Mouse (Mus musculus): ENCODE results near the gene 9430015G10Rik.

Gene 9430015G10Rik

DNA sequence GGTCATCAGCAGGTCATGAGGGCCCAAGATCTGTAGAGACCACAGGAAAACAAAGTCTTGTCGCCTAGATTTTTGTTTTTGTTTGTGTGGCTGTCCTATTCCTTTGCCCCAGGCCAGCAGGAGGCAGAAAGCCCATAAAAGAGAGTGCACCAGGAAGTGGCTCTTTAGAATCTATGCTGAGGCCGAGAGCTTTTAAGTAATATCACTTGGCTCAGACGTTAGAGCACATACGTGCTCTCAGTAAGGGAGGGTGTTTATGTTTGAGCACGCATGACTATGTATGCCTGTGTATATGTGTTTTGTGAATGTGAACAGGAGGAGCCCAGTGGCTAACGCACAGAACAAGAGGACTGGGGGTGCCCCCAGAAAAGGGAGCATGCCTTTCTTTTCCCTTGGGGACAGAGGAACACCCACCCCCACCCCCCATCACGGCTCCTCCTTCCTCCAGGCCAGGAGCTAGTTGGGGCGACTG lies 32.8 kb upstream of the 9430015G10Rik start:
- TF ChIP-seq POU5F1 (IDR thresholded peaks at IDR 0.05; ENCODE audit: borderline replicate concordance, low read length) = no peak
- TF ChIP-seq CTCF (conservative IDR thresholded peaks at IDR 0.05; ENCODE audit: low read length) = no peak
- no peak for TF ChIP-seq NANOG (IDR thresholded peaks at IDR 0.05; ENCODE audit: borderline replicate concordance, low read length)
- H3K27me3 ChIP-seq (ENCODE audit: insufficient read depth, low read length) = peaks cover 35% of the 10 kb centered on the region
- peaks cover 22% of the 10 kb centered on the region for H3K4me1 ChIP-seq (replicated peaks; ENCODE audit: low read depth, low read length)
- no peaks in the 10 kb centered on the region for H3K9me3 ChIP-seq (ENCODE audit: low read length)
- H3K36me3 ChIP-seq (ENCODE audit: insufficient read depth, low read length) = no peaks in the 10 kb centered on the region
- peak overlapping the region; percentile 83 for H3K4me3 ChIP-seq (replicated peaks; ENCODE audit: low read length)

DNA sequence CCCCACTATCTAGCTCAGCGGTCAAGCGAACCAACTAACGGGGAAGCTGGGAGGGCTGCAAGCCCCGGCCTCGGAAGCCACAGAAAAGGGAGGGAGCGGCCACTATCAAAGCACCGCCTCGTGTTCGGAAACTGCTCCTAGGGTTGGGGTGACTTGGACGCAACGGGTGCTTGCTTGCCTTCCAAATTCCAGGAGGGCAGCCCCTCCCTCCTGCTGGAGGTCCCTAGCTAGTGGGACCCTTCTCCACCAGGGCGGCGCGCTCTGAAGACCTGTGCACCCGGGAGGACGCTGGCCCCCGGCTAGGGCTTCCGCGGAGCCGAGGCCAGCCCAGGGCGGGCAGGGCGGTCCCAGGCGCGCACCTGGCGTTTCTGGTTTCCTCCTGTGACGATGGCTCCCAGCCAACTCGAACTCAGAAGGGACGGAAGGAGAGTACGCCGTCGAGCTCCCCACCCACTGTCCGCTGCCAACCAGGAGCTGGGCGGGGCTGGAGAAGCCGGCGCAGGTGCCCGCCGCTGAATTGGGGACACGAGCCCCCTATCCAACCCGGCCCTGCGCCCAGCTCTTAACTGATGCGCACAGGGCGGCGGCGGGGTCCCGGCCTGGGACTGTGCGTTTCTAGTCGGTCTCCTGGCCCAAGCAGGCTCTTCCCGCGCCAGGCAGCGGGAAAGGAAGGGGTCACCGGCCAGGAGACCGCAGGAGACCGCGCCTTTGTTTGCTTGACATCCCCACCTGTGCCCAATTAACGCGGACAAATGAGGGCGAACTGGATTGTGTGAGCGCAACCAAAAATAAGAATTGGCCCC lies 32.1 kb upstream of the 9430015G10Rik start:
- Histone ChIP-seq H3K4me1 (replicated peaks; ENCODE audit: low read depth, low read length) (peaks cover 22% of the 10 kb centered on the region), H3K9me3 (ENCODE audit: low read length) (no peaks in the 10 kb centered on the region), H3K27me3 (ENCODE audit: insufficient read depth, low read length) (peaks cover 35% of the 10 kb centered on the region), H3K36me3 (ENCODE audit: insufficient read depth, low read length) (no peaks in the 10 kb centered on the region), H3K4me3 (replicated peaks; ENCODE audit: low read length) (peak overlapping the region; percentile 83)
- TF ChIP-seq CTCF (conservative IDR thresholded peaks at IDR 0.05; ENCODE audit: low read length) (no peak), POU5F1 (IDR thresholded peaks at IDR 0.05; ENCODE audit: borderline replicate concordance, low read length) (no peak), NANOG (IDR thresholded peaks at IDR 0.05; ENCODE audit: borderline replicate concordance, low read length) (no peak)

DNA sequence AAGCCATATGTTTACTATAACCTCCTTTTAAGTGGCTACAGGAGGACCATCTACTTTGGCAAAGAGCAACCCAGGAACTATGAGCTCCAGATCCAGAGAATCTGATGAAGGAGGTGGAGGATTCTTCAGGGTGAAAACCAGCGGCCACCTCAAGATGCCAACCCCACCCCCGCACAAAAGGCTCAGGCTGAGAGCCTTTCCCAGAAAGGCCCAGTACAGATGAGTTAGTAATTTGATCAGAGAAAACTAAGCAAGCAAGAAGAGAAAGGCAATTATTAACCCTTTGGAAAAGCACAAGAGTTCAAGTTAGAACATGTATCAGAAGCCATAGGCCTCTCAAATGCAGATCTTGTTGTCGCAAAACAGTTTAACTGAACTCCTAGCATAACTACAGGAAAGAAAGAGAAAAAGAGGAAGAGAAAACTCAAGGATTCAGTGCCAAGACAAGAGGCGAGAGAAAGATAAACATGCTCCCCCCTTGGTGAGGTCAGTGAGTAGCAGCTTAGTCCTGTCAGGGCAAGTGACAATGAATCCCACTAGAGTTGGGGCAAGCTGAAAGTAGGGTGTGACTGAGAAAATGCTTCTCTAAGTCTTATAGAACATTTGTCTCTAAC lies 27.1 kb upstream of the 9430015G10Rik start:
- Histone ChIP-seq H3K4me3 (replicated peaks; ENCODE audit: low read length) (no peak overlapping the region), H3K9me3 (ENCODE audit: low read length) (no peaks in the 10 kb centered on the region), H3K27me3 (ENCODE audit: insufficient read depth, low read length) (peaks cover 21% of the 10 kb centered on the region), H3K36me3 (ENCODE audit: insufficient read depth, low read length) (no peaks in the 10 kb centered on the region), H3K4me1 (replicated peaks; ENCODE audit: low read depth, low read length) (peaks cover 6% of the 10 kb centered on the region)
- TF ChIP-seq CTCF (conservative IDR thresholded peaks at IDR 0.05; ENCODE audit: low read length) (no peak), POU5F1 (IDR thresholded peaks at IDR 0.05; ENCODE audit: borderline replicate concordance, low read length) (no peak), NANOG (IDR thresholded peaks at IDR 0.05; ENCODE audit: borderline replicate concordance, low read length) (no peak)

DNA sequence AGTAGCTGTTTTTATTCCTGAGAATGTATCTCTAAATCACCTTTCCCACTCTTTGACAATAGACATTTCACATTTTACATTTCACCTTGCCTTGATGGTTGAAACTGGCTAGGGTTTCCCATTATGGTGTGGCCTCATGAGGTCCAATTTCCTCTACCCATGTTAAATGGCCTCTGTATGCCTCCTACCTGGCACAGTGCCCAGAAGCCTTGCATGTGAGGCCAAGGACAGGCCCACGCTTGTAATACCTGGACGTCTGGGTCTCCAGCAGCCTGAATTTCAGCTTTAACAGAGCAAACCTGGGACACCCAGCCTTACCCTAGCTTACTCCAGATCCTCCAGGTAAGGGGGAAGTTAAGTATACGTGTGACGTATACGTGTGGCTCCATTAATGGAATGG lies 26.4 kb upstream of the 9430015G10Rik start:
- Histone ChIP-seq H3K27me3 (ENCODE audit: insufficient read depth, low read length) (peaks cover 15% of the 10 kb centered on the region), H3K4me1 (replicated peaks; ENCODE audit: low read depth, low read length) (peaks cover 3% of the 10 kb centered on the region), H3K4me3 (replicated peaks; ENCODE audit: low read length) (no peak overlapping the region), H3K9me3 (ENCODE audit: low read length) (no peaks in the 10 kb centered on the region), H3K36me3 (ENCODE audit: insufficient read depth, low read length) (no peaks in the 10 kb centered on the region)
- TF ChIP-seq CTCF (conservative IDR thresholded peaks at IDR 0.05; ENCODE audit: low read length) (no peak), POU5F1 (IDR thresholded peaks at IDR 0.05; ENCODE audit: borderline replicate concordance, low read length) (no peak), NANOG (IDR thresholded peaks at IDR 0.05; ENCODE audit: borderline replicate concordance, low read length) (no peak)

DNA sequence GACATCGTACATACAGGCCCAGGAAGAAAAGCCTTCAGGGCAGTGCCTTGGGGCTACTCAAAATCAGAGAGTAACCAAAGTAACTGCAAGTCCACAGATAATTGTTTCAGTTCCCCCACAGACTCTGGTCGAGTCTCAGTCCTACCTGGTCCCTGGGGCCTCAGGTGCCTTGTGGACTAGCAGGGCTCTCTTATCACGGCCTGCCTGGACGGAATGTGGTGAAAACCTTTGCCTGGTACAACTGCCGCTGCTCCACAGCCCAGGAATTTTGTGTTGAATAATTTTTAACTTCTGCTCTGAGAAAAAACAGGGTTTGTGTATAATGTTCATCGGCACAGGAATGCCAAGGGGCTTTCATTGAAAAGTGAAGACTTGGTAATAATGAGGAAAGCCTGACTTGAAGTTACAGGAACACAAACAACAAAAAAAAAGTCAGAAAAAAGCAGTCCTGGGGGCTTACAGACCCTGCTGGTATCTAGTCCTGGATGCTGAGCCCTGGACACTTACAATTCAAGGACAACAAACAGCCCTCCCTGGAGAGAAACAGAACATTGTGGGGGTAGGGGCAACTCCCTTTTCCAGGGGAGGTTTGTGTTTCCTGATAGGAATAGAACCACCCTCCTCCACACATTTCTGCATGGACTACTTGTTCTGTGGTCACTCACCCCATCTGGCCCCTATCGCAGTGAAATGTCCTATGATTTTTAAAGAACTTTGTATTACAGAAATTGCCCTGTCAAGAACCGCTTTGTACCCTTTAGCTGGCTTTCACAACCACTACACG lies 25.5 kb upstream of the 9430015G10Rik start:
- Histone ChIP-seq H3K4me3 (replicated peaks; ENCODE audit: low read length) (no peak overlapping the region), H3K9me3 (ENCODE audit: low read length) (no peaks in the 10 kb centered on the region), H3K36me3 (ENCODE audit: insufficient read depth, low read length) (no peaks in the 10 kb centered on the region), H3K4me1 (replicated peaks; ENCODE audit: low read depth, low read length) (no peaks in the 10 kb centered on the region), H3K27me3 (ENCODE audit: insufficient read depth, low read length) (peaks cover 8% of the 10 kb centered on the region)
- no peak for TF ChIP-seq CTCF (conservative IDR thresholded peaks at IDR 0.05; ENCODE audit: low read length)
- TF ChIP-seq POU5F1 (IDR thresholded peaks at IDR 0.05; ENCODE audit: borderline replicate concordance, low read length) = no peak
- TF ChIP-seq NANOG (IDR thresholded peaks at IDR 0.05; ENCODE audit: borderline replicate concordance, low read length) = no peak

DNA sequence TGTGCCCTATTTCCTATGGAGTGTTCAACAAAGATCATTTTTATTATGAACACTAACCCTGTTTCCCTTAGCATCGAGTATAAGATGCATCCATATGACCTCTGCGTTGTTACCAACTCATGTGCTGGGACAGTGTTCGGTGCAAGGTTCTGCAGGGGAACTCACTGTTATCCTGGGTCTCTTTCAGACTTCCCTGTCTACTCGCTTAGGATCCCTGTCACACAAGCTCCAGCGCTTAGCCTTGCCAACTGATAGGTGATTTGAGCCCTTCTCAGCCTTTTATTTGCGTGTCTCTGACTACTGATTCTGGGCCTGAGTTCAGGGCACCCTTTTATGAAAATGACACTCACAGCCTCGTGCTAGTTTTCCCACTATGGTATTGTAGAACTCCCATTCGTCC lies 24.5 kb upstream of the 9430015G10Rik start:
- Histone ChIP-seq H3K27me3 (ENCODE audit: insufficient read depth, low read length) (peaks cover 2% of the 10 kb centered on the region; the same call in 1 of the 2 replicates), H3K4me3 (replicated peaks; ENCODE audit: low read length) (no peak overlapping the region), H3K4me1 (replicated peaks; ENCODE audit: low read depth, low read length) (no peaks in the 10 kb centered on the region), H3K36me3 (ENCODE audit: insufficient read depth, low read length) (no peaks in the 10 kb centered on the region), H3K9me3 (ENCODE audit: low read length) (no peaks in the 10 kb centered on the region)
- TF ChIP-seq CTCF (conservative IDR thresholded peaks at IDR 0.05; ENCODE audit: low read length) (no peak), NANOG (IDR thresholded peaks at IDR 0.05; ENCODE audit: borderline replicate concordance, low read length) (no peak)

DNA sequence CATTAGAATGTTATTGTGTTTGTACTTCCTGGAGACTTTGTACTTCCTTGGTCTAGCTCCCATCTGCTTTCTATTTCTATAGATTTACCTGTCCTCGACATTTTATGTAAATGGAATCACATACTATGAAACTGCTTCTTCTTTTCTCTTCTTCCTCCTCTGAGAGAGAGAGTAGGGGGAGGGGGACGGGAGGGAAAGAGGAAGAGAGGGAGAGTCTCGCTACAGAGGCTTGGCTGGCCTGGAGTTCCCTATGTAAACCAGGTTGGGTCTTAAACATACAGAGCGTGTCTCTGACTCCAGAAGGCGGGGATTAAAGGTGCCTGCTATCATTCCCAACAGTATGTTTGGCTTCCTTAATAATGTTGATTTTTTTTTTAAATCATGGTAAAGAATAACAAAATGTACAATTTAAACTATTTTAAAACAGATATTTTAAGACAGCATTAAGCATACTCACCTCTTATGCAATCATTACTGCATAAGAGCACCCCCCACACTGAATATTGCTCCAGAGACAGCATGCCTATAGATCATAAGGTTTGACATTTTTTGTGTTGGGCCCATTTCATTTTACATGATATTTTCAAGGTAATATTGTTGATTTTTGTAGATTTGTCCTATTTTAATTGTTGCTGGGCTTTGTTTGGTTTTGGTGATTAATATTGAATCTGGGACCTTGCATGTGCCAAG lies 22.2 kb upstream of the 9430015G10Rik start:
- Histone ChIP-seq H3K27me3 (ENCODE audit: insufficient read depth, low read length) (no peaks in the 10 kb centered on the region), H3K4me3 (replicated peaks; ENCODE audit: low read length) (no peak overlapping the region), H3K36me3 (ENCODE audit: insufficient read depth, low read length) (no peaks in the 10 kb centered on the region), H3K4me1 (replicated peaks; ENCODE audit: low read depth, low read length) (peaks cover 5% of the 10 kb centered on the region; the same call in 1 of the 2 replicates), H3K9me3 (ENCODE audit: low read length) (no peaks in the 10 kb centered on the region)
- TF ChIP-seq POU5F1 (IDR thresholded peaks at IDR 0.05; ENCODE audit: borderline replicate concordance, low read length) = no peak
- TF ChIP-seq CTCF (conservative IDR thresholded peaks at IDR 0.05; ENCODE audit: low read length) = no peak
- no peak for TF ChIP-seq NANOG (IDR thresholded peaks at IDR 0.05; ENCODE audit: borderline replicate concordance, low read length)
